Mouse (Mus musculus) heart, postnatal 4 days (tissue): ENCODE data around the gene Traip. TPM values are rescaled to one million over a fixed set of nuclear protein-coding genes. Genes with fewer than 3 reads are reported as not detected.

Source experiments
- DNase-seq: peaks from one replicate; pipeline ENCODE4 v3.0.0; 2021
- total RNA-seq, 2 experiments: library from RNA; stranded (reverse); gene quantifications; 2 replicates each; pipeline ENCODE4 v1.2.3; 2021

Traip gene
- total RNA-seq, 2 experiments from 2014 or later = 7.4 to 10.5 TPM

DNA sequence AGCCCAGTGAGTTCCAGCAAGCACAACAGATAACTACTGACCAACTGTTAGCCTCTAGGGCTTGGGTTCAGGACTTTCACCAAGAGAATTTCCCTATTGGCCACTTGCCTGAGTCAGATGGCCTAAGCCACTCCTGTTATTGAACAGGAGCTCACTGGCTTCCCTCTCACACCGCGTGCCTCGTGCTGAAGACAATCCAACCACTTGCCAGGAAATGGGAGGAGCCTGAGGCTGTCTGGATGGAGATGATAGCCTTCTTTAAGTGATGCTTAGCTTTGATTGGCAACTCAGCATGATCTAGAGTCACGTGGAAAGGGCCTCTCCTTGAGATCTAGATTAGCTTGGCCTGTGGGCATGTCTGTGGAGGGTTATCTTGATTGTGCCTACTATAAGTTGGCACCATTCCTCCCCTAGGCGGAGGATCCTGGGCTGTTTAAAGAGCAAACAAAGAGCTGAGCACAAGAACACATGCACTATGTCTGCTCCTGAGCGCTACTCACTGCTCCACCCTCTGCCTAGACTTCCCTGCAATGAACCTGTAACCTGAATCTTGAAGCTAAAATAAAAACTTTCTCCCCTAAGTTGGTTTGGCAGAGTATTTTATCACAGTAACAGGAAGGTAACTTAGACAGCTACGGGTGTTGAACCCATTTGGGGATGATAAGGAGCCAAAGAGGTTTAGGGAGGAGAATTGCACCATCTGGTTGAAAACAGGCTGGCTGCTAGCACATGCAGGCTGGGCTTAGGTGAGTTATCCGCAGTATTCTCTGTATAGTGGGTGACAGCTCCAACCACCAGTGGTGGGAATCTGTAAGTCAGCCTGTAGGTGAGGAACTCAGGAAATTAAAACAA, 22.0 kb downstream of the Traip start:
- DNase-seq = no peak

DNA sequence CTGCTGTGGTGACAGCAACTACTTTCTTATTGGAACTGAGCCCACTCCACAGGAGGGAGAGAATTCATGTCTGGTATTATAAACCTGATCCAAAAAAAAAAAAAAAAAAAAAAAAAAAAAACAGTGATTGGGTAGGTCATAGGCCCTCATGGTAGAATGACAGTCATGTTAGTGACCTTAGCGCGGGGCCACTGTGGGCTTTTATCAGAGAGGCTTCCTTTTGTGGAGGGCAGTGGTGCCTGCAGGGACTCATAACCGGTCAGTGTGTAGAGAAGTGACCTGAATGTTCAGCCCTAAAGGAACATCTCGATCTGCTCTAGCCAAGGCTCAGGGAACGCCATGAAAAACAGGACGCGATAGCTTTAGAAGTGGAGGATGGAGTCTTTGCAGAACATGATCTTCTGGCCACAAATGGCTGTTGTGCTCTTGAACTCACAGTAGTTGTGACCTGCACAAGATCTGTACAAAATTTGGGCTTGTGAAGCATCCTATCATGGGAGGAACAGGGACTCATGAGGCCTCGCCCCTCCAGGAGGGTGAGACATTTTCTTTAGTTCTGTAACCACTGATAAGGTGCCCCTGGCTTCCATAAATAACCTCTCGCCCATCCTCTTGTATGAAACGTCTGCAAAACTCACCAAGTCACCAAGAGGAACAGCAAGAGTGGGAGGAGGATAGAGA, 24.7 kb downstream of the Traip start:
- no peak for DNase-seq

DNA sequence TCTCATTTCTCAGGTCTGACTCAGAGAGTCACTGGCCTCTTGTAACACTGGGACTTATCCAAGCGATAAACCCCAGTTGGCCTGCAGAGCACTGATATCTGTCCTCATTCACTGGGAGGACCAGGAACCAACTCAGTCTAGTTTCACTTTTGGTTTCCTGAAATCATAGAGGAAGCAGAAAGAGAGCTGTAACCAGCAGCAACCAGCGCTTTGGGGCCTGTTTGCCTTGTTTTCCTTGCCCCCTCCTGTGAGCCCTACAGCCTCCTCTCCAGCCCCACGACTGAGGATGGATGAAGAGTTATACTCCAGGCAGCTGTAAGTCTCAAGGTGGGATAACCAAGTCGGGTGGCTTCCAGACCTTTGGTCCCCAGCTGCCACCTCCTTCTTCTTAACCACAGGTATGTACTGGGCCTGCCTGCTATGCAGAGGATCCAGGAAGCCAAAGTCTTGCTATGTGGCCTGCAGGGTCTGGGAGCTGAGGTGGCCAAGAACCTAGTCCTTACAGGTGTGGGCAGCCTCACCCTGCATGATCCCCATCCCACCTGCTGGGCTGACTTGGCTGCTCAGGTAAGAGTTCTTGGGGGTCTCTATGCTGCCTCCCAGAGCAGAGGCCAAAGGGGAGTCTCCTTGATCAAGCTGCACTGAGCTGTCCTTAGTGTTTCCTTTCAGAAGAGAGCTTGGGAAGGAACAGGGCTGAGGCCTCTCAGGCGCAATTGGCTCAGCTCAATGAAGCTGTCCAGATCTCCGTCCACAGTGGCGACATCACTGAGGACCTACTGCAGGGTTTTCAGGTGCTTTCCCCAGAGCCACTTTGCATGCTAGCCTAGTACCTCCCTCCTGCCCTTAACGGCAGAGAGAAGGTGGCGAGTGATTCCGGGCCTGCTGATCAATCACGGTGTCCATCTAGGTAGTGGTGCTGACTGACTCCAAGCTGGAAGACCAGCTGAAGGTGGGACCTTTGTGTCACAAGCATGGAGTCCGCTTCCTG, 25.8 kb downstream of the Traip start, which contains the start of gene Uba7:
Gene Uba7 (plus strand): TSS at position 107 of the 988 bp plus-strand sequence.
- peak; percentile 51 for DNase-seq

GRCm38 (mm10) chr9:107978815-107979214, 28.9 kb downstream of the Traip start:
- DNase-seq = no peak

DNA sequence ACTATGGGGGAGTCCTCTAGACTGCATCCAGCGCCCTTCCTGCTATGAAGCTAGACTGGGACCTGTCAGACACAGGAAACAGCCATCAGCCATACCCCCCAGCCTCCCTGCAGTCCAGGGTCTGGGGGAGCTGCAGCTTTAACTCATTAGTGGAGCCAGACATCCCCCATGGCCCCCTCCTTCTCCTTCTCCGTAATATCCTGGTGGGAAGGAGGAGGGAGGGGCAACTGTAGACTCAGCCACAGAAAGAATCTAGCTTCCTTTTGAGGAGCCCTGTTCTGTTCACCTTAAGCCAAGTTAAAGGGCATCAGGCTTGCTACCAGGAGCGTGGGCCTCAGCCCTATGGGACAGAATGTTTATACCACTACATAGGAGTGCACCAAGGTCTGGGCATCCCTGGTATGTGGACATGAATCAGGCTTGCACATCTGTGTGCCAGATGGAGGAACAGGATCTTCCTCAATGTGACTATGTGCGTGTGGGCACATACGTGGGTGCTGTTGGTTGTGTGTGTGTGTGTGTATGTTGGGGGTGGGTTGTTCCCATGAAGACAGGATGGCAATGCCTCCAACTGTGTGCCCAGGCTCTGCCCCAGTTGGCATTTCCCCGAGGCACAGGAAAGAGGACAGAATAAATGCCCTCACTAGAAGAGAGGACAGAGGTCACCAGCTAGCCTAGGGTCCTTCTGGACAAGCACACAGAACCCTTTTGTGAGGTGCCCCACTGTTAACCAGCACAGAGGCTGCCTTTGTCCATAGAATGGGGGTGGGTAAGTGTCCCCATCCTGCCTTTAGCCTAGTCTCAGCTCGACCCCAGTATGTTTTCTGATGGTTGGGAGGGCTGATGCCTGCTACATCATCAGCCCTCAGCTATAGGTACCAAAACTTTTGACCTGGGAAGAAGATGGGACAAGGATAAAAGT, 32.0 kb downstream of the Traip start:
- DNase-seq = peak; percentile 61

- DNase-seq = peak; percentile 88
Observed at GRCm38 (mm10) chr9:107982681-107983346, 32.9 kb downstream of the Traip start, which contains the start of gene Gm20661. TSS of gene Gm20661 (plus strand) at chr9:107983058.

DNA sequence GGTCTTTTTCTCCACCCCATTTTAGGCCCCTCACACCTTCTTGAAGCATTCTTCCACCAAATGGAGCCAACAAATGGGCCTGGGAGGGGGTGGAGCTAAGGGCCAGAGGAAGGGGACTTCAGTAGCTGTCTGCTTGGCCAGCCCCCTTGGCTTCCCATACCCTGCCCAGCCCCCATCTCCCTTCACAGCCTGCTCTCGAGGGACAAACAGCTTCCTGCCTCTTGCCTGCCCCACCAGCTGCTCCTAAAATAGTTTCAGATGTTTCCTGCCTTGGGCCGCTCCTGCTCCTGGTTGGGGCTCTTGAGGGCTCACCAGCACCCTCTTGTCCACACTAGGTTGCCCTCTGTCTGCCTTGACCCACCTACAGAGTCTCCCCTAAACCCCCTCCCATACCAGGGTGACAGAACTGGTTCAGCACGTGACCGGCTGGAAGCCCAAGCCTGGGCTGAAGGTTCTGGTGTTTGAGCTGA, 33.5 kb downstream of the Traip start:
- DNase-seq = peak; percentile 92

GRCm38 (mm10) chr9:107984052-107984753, 34.3 kb downstream of the Traip start:
- DNase-seq = peak; percentile 36

GRCm38 (mm10) chr9:107984754-107985055, 34.8 kb downstream of the Traip start:
- no peak for DNase-seq

DNA sequence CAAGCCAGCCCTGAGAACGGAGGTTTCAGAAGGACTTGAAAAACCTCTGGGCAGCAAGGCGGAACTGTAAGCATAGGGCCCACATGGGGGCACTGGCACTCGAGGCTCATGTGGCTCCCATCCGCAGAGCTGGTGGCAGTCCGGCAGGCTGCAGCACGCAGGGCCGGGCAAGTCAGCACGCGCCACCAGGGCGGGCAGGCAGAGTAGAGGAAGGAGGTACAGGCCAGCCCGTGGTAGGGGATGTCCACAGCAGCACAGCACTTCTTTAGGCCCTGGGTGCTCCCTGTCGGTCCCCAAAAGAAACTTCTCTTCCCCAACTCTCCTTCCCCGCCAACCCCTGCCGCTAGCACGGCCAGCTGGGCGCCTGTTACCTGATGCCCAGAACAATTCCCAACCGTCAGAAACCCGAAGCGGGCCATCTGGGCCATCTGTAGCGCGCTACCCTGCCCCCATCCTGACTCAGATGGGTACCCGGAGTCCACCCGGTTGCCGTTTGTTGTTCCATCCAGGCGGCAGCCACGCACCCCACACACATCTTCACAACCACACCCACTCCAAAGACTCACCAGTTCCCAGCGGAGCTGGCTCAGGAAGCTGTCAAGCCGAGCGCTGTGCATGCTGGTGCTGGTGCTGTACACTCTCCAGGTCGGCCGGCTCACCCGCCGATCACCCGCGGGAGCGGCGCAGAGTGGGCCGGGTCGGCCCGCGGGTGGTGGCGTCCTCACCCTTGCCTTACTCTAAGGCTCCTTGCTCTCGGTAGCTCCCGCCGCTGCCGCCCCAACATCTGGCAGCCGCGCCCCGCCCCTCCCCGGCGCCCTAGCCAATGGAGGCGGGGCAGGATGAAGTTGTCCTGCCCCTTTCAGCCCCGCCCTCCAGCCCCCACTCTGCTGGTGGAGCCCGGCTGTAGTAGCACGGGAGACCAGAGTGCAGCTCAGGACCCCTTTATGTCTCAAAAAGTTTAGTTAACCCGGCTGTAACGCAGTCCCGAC, 35.5 kb downstream of the Traip start, which contains the start of gene Inka1:
Gene Inka1 (minus strand): TSS at position 749 of the 989 bp plus-strand sequence.
- DNase-seq = peak; percentile 94

- DNase-seq = peak; percentile 86
Observed at GRCm38 (mm10) chr9:107986376-107986775, 36.4 kb downstream of the Traip start.

DNA sequence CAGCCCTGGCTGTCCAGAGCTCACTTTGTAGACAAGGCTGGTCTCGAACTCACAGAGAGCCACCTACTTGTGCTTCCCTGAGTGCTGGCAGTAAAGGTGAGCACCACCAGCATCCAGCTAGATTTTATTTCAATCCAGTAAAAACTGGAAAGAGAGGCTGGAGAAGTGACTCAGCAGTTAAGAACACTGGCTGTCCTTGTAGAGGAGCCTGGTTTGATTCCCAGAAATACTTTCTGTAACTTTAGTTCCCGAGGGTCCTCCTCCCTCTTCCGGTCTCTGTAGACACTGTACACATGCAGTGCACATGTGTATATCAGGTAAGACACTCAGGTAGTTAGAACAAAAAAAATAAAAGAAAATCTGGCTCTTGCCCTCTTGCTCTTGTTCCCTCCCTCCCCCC, 38.0 kb downstream of the Traip start:
- no peak for DNase-seq

- no peak for DNase-seq
Observed at GRCm38 (mm10) chr9:107992197-107992596, 42.3 kb downstream of the Traip start, which contains the start of gene Cdhr4. TSS of gene Cdhr4 (plus strand) at chr9:107992497.

DNA sequence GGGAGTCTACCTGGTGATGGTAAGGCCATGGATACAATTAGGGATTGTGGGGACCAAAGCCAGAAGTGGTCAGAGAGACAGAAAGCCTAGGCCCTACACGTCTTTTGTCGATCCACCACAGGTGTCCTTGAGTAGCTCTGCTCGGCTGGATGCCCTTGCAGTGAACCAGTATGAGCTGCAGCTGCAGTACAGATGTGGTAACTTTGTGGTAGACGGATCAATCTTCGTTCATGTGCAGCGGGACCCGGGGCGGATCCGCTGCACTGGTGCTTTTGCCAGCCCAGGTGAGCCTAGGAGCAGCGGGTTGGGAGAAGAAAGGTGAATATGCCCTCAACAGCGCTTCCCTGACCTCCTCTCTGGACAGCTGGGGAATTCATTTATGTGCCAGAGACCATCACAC, 43.1 kb downstream of the Traip start:
- DNase-seq = no peak

DNA sequence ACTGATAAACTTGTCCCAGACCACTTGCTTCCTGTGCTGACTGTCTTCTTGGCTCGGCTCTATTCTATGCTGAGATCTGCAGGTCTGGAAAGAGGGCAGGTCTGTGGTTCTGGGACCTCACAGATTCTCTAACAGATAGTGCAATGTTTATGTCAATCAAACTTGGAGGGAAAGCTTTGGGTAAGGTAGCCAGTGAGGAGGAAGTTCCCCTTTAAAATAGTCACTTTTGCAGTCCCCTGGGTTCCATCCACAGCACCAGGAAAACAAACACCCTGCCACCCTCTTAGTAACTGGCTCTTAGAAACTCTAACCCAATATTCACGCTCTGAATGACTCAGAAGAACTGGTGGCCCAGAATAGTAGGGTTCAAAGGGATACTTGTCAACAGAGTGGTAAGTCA, 44.5 kb downstream of the Traip start:
- DNase-seq = no peak

GRCm38 (mm10) chr9:107995513-107995912, 45.6 kb downstream of the Traip start:
- DNase-seq = no peak

DNA sequence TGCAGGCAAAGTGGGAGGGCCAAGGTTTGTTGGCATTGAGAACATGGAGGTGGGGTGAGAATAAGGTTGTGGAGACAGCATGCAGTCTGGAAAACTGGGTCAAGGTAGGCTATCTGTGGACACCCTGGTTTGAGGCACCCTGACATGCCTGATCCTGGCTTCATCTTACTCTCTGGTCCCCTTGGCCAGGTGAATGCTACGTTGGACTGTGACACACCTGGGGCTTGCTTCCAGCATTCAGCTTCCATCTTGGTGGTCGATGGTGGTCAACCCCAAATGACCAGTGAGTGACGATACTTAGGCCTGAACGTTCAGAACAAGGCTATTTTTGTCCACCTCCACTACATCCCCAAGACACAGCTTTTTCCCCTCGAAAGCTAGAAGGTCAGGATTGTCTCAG, 46.1 kb downstream of the Traip start, which contains the start of gene Gm20662:
Gene Gm20662 (plus strand): TSS at position 301 of the 400 bp plus-strand sequence.
- DNase-seq = no peak
